Mouse (Mus musculus) spleen, postnatal 10 days (tissue): ENCODE data around the gene Tekt2.
A peak's percentile ranks its signal among the peaks of the same experiment; 100 is the strongest.

Source experiments
- DNase-seq, 2 experiments: peaks; one replicate each; pipeline ENCODE4 v3.0.0; 2021 to 2022; ENCODE audit warnings: low spot score in 2 of 2

Gene Tekt2

GRCm38 (mm10) chr4:126309211-126309921 lies 16.1 kb downstream of the Tekt2 start:
- peak in 1 of 2 experiments; percentile 49 for DNase-seq

DNA sequence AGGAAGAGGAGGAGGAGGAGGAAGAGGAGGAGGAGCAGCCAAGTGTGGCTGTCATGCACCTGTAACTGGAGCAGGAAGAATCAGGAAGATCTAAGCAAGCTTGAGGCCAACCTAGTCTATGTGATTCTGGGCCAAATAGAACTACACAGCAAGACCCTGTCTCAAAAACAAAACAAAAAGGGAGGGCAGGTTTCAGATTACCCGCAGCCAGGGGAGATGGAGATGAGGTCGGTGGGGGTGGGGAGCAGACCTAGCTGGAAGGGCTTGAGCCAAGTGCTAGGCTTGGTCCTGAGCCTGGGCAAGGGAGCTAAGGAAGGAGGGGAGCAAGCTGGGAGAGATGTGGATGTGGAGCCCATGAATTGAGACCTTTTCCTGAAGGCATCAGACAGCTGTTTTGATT lies 18.7 kb downstream of the Tekt2 start:
- DNase-seq = no peak

GRCm38 (mm10) chr4:126306058-126306457 lies 19.4 kb downstream of the Tekt2 start:
- no peak for DNase-seq

GRCm38 (mm10) chr4:126305428-126305827 lies 20.1 kb downstream of the Tekt2 start:
- no peak for DNase-seq

DNA sequence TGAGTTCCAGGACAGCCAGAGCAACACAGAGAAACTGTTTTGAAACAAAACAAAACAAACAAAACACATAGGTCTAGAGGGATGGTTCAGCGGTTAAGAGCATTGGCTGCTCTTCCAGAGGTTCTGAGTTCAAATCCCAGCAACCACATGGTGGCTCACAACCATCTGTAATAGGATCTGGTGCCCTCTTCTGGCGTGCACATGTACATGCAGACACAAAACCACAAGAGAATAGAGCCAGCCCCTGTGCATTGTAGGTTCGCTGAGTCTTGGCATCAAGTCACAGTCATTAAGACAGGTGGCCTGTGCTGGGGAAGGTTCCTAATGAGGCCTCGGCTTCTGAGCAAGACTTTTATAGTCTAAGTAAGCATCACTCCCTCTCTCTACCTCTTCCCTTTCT lies 21.6 kb downstream of the Tekt2 start:
- no peak for DNase-seq

GRCm38 (mm10) chr4:126301584-126302309 lies 23.7 kb downstream of the Tekt2 start:
- no peak for DNase-seq

GRCm38 (mm10) chr4:126300916-126301583 lies 24.4 kb downstream of the Tekt2 start:
- no peak for DNase-seq

GRCm38 (mm10) chr4:126296617-126297101 lies 28.8 kb downstream of the Tekt2 start:
- DNase-seq = no peak

- no peak for DNase-seq
Observed at GRCm38 (mm10) chr4:126295937-126296336, 29.6 kb downstream of the Tekt2 start.

DNA sequence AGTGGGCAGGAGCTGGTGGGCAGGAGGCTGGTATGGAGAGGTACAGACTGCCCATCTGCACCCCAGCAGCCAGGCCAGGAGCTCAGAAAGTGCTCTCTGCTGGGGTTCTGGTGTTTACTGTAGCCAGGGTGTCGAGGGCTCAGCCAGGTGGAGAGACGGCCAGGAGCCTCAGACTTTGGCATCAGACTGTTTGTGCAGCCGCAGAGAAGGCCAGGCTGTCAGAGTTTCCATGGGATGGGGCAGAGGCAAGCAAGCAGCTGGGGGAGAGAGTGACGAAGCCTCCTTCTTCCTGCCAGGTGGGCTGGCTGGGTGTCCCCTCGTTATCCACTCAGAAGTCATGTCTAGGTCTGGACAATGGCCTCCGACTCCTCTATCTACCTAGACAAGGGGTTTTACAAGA lies 30.3 kb downstream of the Tekt2 start:
- no peak for DNase-seq

DNA sequence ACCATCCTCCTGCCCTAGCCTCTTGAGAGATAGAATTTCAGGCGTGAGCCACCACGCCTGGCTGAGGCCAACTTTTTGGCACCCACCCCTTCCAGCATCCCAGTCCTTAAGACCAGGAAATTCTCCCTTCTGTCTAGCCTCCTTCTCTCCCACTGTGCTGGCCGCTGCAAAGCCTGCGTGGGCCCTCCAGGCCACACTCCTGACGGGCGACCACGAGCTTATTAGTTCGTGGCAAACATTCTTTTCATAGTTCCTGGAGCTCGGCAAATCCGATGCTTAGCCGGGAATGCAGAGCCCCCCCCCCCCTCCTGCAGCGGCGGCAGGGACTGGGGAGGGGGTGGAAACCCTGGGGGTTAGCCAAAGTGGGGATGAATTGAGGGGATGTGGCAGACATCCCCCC lies 34.3 kb downstream of the Tekt2 start:
- no peak for DNase-seq

DNA sequence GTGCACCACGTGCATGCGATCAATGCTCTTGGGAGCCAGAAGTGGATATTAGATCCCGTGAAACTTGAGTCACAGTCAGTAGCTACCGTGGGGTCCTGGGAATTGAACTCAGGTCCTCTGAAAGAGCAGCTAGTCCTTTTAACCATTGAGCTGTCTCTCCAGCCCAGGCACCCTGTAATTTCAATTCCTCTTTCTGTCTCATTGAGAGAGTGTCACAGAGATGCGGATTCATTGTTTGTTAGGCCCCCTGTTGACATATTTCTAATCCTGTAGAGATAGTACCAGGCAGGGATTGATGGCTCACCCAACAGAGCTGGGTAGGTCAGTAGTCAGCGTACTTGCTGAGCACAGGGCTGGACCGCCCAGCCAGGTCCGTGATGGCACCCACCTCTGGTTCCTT lies 35.2 kb downstream of the Tekt2 start:
- DNase-seq = no peak

- no peak for DNase-seq
Observed at GRCm38 (mm10) chr4:126288085-126288666, 37.3 kb downstream of the Tekt2 start.

DNA sequence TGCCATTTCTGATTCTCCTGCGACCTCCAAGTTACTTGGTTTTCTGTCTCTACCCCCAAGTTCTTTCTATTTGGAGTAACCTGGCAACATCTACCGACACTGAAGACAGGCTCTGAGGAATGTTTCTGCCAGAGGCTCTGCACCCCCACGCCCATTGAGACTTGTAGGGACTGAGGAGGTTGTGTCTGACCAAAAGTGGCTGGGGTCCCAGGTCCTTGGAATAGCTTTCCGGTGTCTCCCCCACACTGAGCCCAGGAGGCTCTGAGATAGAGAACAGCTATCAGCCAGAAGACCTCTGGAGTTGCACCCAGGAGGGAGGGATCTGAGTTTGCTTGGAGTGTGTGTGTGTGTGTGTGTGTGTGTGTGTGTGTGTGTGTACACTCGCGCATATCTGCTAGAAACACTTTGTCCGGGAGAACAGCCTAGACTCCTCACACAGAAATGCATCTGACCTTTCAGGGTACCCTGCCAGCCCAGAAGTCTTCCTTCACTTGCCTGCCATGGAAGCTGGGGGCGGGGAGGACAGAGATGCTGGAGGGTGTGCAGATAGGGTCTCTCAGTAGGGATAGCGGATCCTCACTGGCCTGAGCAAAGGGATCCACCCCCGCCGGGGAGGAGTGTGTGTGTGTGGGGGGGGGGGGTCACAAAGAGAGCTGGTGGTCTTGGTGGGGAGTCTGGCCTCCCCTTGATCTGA lies 38.0 kb downstream of the Tekt2 start:
- DNase-seq = no peak

DNA sequence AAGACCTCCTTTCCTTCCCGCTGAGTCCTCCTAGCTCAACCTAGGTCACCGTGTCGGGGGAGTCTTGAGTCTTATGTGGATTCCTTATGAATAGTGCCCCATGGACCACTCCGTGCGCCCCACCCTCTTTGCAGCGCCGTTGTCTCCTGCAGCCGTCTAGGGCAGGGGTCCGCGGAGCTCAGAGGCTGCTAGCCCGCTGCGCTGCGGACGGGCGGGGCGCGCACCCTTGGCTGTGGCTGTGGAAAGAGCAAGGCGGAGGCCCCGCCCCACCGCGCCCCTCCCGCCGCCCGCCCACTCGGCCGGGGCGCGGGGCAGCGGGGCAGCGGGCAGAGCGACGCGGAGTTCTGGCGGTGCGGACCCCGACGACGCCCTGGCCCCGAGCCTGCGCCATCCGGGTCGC lies 39.0 kb downstream of the Tekt2 start, which contains the start of gene Col8a2:
TSS of gene Col8a2 (plus strand) at position 302 of the 400 bp plus-strand sequence.
- DNase-seq = no peak

DNA sequence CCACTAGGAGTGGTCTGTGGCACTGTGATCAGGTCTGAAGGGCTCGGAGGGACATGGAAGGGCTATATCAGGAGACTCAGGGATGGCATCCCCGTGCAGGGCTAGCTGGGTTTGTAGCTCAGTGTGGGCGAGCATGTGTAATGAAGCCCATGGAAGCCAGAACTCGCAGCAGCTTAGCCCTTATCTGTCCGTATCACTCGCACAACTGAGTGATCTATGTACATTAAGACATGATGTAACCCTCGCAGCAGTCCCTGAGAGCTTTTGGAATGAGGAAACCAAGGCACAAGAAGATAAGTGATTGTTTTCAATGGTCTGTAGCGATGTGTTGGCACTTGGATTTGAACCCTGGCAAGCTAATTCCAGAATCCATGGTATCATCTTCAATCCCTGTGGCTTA lies 41.9 kb downstream of the Tekt2 start:
- DNase-seq = no peak

GRCm38 (mm10) chr4:126281706-126282105 lies 43.8 kb downstream of the Tekt2 start:
- DNase-seq = no peak

DNA sequence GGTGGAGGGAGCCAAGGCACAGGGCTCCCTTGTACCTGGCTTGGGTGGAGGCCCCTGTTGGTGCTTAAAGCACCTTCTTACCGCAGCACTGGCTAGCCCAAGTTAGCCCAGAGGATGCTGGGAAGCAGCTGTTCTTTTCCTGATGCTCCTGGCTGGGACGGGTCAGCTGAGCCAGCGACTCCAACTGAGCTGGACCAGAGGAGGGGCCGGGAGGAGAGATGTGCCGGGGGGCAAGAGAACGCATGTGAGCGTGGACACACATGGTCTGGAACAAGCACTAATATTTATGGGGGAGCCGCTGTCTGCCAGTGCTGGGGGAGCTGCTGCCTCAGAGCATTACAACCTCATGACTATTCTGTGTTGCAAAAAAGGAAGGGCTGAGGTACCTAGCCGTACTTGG lies 46.5 kb downstream of the Tekt2 start:
- DNase-seq = no peak

GRCm38 (mm10) chr4:126278565-126278915 lies 46.9 kb downstream of the Tekt2 start:
- no peak for DNase-seq

DNA sequence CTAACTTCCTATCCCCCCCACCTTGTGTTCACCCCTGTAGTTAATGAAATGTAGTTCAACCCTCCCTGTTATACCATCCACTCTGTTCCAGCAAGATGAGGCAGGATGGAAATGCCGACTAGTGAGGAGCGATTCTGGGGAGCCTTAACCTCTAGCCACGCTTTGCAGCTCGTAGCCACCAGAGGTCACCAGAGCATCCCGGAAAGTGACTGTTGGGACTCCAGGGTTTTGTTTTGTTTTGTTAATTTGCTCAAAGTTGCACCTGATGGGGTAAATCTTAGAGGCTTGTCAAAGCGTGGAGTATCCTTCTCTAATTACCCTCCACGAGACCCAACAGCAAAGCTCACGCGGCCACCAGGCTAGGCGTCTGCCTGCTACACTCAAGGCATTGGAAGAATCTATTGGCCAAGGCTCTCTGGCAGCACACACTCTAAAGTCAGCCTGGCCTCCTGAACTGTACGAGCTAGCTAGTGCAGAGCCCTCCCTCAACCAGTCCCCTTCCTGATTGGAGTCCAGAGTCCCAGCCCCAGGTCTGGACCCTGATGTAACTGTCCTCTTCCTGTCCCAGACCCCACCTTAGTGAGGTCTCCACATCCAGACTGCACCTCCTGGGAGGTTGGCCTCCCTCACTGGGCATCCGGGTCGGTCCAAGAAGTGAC lies 47.5 kb downstream of the Tekt2 start:
- DNase-seq = peak in 1 of 2 experiments; percentile 58

GRCm38 (mm10) chr4:126275681-126276131 lies 49.8 kb downstream of the Tekt2 start:
- no peak for DNase-seq
